Mouse (Mus musculus) megakaryocyte, embryonic 14.5 days (primary cell): Measurements from ENCODE around the gene Rad54l.

Experiments used
- FLI1 ChIP-seq: IDR thresholded peaks from 2 replicates; pipeline ENCODE4 v1.6.1; 2012; ENCODE audit warnings: low read length, inconsistent platforms, mixed read lengths
- GATA1 ChIP-seq: IDR thresholded peaks from 3 replicates; pipeline ENCODE4 v1.6.1; 2012; ENCODE audit warnings: mixed read lengths, low read length, inconsistent platforms, borderline replicate concordance

- no peak for TF ChIP-seq FLI1
- TF ChIP-seq GATA1: no peak
Measured at GRCm38 (mm10) chr4:116151238-116151637, 27.7 kb upstream of the Rad54l start, which contains the start of gene Lurap1.
